Mouse (Mus musculus) splenic B cell, adult 2 months (primary cell): ENCODE results near the gene Ccdc77.
"Not testable (repeated sequence)": the region's sequence is repeated elsewhere in the genome, so short reads cannot be mapped to it uniquely, and the experiment has no call there.

Source experiments
- DNase-seq: peaks from one replicate; pipeline ENCODE4 v3.0.0-alpha.2; 2011; ENCODE audit warnings: low read depth, low spot score
- H3K27me3 ChIP-seq: 2 replicates; pipeline ENCODE4 v1.6.1; 2012; ENCODE audit warnings: mild to moderate bottlenecking, low read length, moderate library complexity, mixed read lengths; ENCODE audit not compliant: control insufficient read depth, poor library complexity, insufficient read depth, severe bottlenecking
- H3K36me3 ChIP-seq: 2 replicates; pipeline ENCODE4 v1.6.1; 2012; ENCODE audit warnings: mild to moderate bottlenecking, low read length, moderate library complexity, mixed read lengths; ENCODE audit not compliant: control insufficient read depth, poor library complexity, insufficient read depth, severe bottlenecking

The Ccdc77 gene

GRCm38 (mm10) chr6:120343992-120344391 is 20.2 kb downstream of the Ccdc77 start:
- DNase-seq: no peak
- no peaks in the 10 kb centered on the region for H3K27me3 ChIP-seq
- no peaks in the 10 kb centered on the region; the same call in 1 of the 2 replicates for H3K36me3 ChIP-seq

- H3K27me3 ChIP-seq: no peaks in the 10 kb centered on the region
- no peak for DNase-seq
Measured at GRCm38 (mm10) chr6:120332351-120332750, 31.8 kb downstream of the Ccdc77 start.

GRCm38 (mm10) chr6:120324295-120324927 is 39.8 kb downstream of the Ccdc77 start:
- H3K36me3 ChIP-seq: peaks cover 3% of the 10 kb centered on the region; the same call in 1 of the 2 replicates
- DNase-seq: peak; percentile 87
- no peaks in the 10 kb centered on the region for H3K27me3 ChIP-seq

More at GRCm38 (mm10) chr6:120332351-120332750, 31.8 kb downstream of the Ccdc77 start:
- no peaks in the 10 kb centered on the region; the same call in 1 of the 2 replicates for H3K36me3 ChIP-seq

GRCm38 (mm10) chr6:120320369-120320768 is 43.8 kb downstream of the Ccdc77 start:
- no peaks in the 10 kb centered on the region for H3K27me3 ChIP-seq

GRCm38 (mm10) chr6:120319129-120319528 is 45.0 kb downstream of the Ccdc77 start:
- H3K27me3 ChIP-seq: no peaks in the 10 kb centered on the region
- DNase-seq: no peak
- H3K36me3 ChIP-seq: no peaks in the 10 kb centered on the region

More at GRCm38 (mm10) chr6:120320369-120320768, 43.8 kb downstream of the Ccdc77 start:
- peaks cover 3% of the 10 kb centered on the region; the same call in 1 of the 2 replicates for H3K36me3 ChIP-seq
- DNase-seq: no peak

- no peaks in the 10 kb centered on the region for H3K36me3 ChIP-seq
- no peak for DNase-seq
- H3K27me3 ChIP-seq: no peaks in the 10 kb centered on the region
Measured at GRCm38 (mm10) chr6:120318303-120318940, 45.8 kb downstream of the Ccdc77 start.

GRCm38 (mm10) chr6:120312443-120312842 is 51.7 kb downstream of the Ccdc77 start:
- DNase-seq: no peak
- no peaks in the 10 kb centered on the region for H3K27me3 ChIP-seq

GRCm38 (mm10) chr6:120309787-120310186 is 54.4 kb downstream of the Ccdc77 start:
- no peak for DNase-seq
- H3K27me3 ChIP-seq: no peaks in the 10 kb centered on the region
- H3K36me3 ChIP-seq: no peaks in the 10 kb centered on the region

More at GRCm38 (mm10) chr6:120312443-120312842, 51.7 kb downstream of the Ccdc77 start:
- H3K36me3 ChIP-seq: no peaks in the 10 kb centered on the region

- DNase-seq: no peak
- no peaks in the 10 kb centered on the region for H3K27me3 ChIP-seq
- no peaks in the 10 kb centered on the region for H3K36me3 ChIP-seq
Measured at GRCm38 (mm10) chr6:120309338-120309737, 54.8 kb downstream of the Ccdc77 start.

GRCm38 (mm10) chr6:120306859-120307594 is 57.1 kb downstream of the Ccdc77 start:
- Histone ChIP-seq H3K27me3 (no peaks in the 10 kb centered on the region), H3K36me3 (no peaks in the 10 kb centered on the region)
- no peak for DNase-seq

- Histone ChIP-seq H3K36me3 (no peaks in the 10 kb centered on the region), H3K27me3 (no peaks in the 10 kb centered on the region)
- DNase-seq: no peak
Measured at GRCm38 (mm10) chr6:120302755-120303316, 61.3 kb downstream of the Ccdc77 start.

- peak; percentile 17 for DNase-seq
- no peaks in the 10 kb centered on the region for H3K27me3 ChIP-seq
- no peaks in the 10 kb centered on the region for H3K36me3 ChIP-seq
Measured at GRCm38 (mm10) chr6:120301137-120301536, 63.0 kb downstream of the Ccdc77 start.

GRCm38 (mm10) chr6:120296589-120296988 is 67.6 kb downstream of the Ccdc77 start:
- DNase-seq, H3K36me3 ChIP-seq, H3K27me3 ChIP-seq: not testable (repeated sequence)

GRCm38 (mm10) chr6:120294785-120295133 is 69.4 kb downstream of the Ccdc77 start:
- no peaks in the 10 kb centered on the region for H3K27me3 ChIP-seq
- H3K36me3 ChIP-seq: no peaks in the 10 kb centered on the region
- peak; percentile 10 for DNase-seq
